In genomic region chr10:39056050-39056449, GRCm38 (mm10) we compare ENCODE assay signal across 27 mouse cellular contexts.
"Had no signal": no experiment of that assay in that cellular context is flagged by ENCODE, and none has a peak within 500 bp of the region (broad histone marks: within the 10 kb centered on the region; RNA-seq: fewer than 3 reads in every experiment).

No protein-coding gene starts in this region.

- H3K4me3 ChIP-seq: gastrocnemius, adult 2 months; hindbrain, embryonic 10.5 days; hindbrain, embryonic 12.5 days; kidney, embryonic 15.5 days; limb, embryonic 13.5 days; limb, embryonic 15.5 days; liver, embryonic 12.5 days had no signal

- H3K4me2 ChIP-seq: hindbrain, embryonic 12.5 days; hindbrain, embryonic 14.5 days; kidney, embryonic 15.5 days; limb, embryonic 13.5 days; limb, embryonic 15.5 days; liver, embryonic 12.5 days had no signal

- H3K27me3 ChIP-seq: hindbrain, embryonic 12.5 days; kidney, embryonic 15.5 days; limb, embryonic 13.5 days; limb, embryonic 15.5 days; liver, embryonic 12.5 days had no signal

- H3K36me3 ChIP-seq: hindbrain, embryonic 12.5 days; liver, embryonic 12.5 days had no signal

- H3K27ac ChIP-seq: gastrocnemius, adult 2 months; hindbrain, embryonic 10.5 days; hindbrain, embryonic 12.5 days; hindbrain, embryonic 14.5 days; kidney, embryonic 15.5 days; kidney, postnatal 0 days; limb, embryonic 13.5 days; limb, embryonic 15.5 days; liver, embryonic 12.5 days; liver, embryonic 14.5 days had no signal

- ATAC-seq: forebrain, embryonic 16.5 days; hindbrain, embryonic 16.5 days; inflammation-experienced regulatory T-cells, adult 6 months; intestine, embryonic 16.5 days; liver, embryonic 12.5 days had no signal

- H3K4me1 ChIP-seq: hindbrain, embryonic 10.5 days; hindbrain, embryonic 12.5 days; kidney, embryonic 15.5 days; limb, embryonic 13.5 days; limb, embryonic 15.5 days; liver, embryonic 12.5 days had no signal

- H3K9me3 ChIP-seq: hindbrain, embryonic 10.5 days; hindbrain, embryonic 12.5 days; kidney, embryonic 15.5 days; limb, embryonic 13.5 days; limb, embryonic 15.5 days; liver, embryonic 12.5 days had no signal

- DNase-seq: gastrocnemius, adult 2 months; gastrocnemius, postnatal 10 days; gastrocnemius, postnatal 25 days; heart, postnatal 14 days; heart, postnatal 4 days; kidney, adult 11 months; kidney, adult 2 months; kidney, adult 9 months; kidney, postnatal 14 days; kidney, postnatal 36 days; layer of hippocampus, adult 9-11 months; layer of hippocampus, postnatal 36 days; left cerebral cortex, postnatal 4 days; lung, adult 18-20 months had no signal

- H3K9ac ChIP-seq: hindbrain, embryonic 12.5 days; hindbrain, embryonic 14.5 days; kidney, embryonic 15.5 days; limb, embryonic 13.5 days; limb, embryonic 15.5 days; liver, embryonic 12.5 days; liver, embryonic 14.5 days had no signal
